8 mouse cellular contexts compared by ENCODE assay signal in the genomic region with DNA sequence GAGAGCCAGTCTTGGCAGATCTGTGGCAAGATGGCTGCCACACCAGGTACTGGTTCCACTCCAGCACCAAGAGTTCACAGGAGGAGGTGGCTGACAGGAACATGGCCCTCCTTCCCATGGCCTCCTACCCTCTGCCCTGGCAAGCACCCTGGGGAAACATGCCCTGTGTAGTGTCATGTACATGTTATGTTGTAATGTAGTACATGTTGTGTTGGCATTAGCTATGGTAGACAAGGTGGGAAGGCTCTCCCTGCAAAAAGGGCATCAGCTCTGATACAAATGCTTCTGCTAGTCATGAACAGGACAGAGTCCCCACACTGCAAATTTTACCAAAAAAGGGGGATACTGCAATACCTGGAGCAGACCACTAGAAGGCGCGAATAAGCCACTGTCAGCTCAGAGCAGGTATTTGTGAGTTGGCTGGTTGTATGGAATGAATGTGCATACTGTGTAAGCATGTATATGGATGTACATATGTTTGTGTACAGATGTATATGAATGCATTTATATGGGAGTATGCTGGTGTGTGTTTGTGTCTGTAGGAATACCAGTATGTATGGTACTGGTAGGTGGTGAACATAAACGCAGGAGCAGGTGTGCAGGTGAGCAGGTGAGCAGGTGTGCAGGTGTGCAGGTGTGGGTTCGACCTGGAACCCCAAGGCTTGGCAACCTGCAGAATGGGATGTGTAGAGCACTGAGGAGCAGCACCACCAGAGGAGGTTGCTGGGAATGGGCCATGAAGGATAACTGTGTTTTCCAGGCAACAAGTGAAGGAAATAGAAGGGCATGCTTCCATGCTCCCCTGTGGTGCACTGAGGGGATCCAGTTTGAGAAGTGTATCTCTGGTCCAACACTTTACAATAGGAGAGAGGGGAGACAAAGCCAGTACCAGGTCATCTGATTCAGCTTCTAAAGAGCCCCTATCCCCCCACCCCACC. TPM values are rescaled to one million over a fixed set of nuclear protein-coding genes. Genes with fewer than 3 reads are reported as not detected.
DNase-seq lines count a peak whose midpoint lies in the region; ATAC-seq and TF ChIP-seq lines count a peak whose summit lies in the region.

No protein-coding gene starts in this region.

- no peaks in the 10 kb centered on the region for H3K9me3 ChIP-seq in heart, postnatal 0 days (replicated peaks; ENCODE audit: control insufficient read depth, low read length)
- H3K9me3 ChIP-seq in intestine, embryonic 16.5 days (ENCODE audit: control insufficient read depth, low read length): no peaks in the 10 kb centered on the region

- intact Hi-C loops in left cerebral cortex, postnatal 25 days (cut with DNase I): loop anchor here (1.0 to 2.0 kb wide), 2 partner anchors 46 to 118 kb away; no protein-coding TSS in a partner anchor

- DNase-seq in heart, postnatal 0 days (ENCODE audit: low spot score): peak; percentile 53
- DNase-seq in heart, adult 11 months: no peak
- DNase-seq in CD4-positive helper T cell, adult 2 months (ENCODE audit: low read depth, low spot score): peak; percentile 56
- peak; percentile 20 for DNase-seq in adrenal gland, postnatal 25 days
- DNase-seq in left cerebral cortex, postnatal 25 days (ENCODE audit: low spot score in 2 of 2): peak; percentile 38 to 59
- peak; percentile 63 for DNase-seq in retina, postnatal 1 day

- H3K9ac ChIP-seq in heart, postnatal 0 days (replicated peaks; ENCODE audit: low read depth, low read length): no peak overlapping the region
- H3K9ac ChIP-seq in intestine, embryonic 16.5 days (ENCODE audit: low read depth, low read length): no peak overlapping the region

- ATAC-seq in heart, postnatal 0 days (ENCODE audit: insufficient read depth, low read depth): no peak
- peak; percentile 44; the same call in 1 of the 2 replicates for ATAC-seq in erythroid progenitor cell, adult 5-6 weeks (replicated peaks; ENCODE audit: low FRiP score, poor library complexity, severe bottlenecking)
- ATAC-seq in intestine, embryonic 16.5 days: no peak

- no peak overlapping the region for H3K4me2 ChIP-seq in heart, postnatal 0 days (ENCODE audit: low read depth, low read length)
- H3K4me2 ChIP-seq in intestine, embryonic 16.5 days (ENCODE audit: low read depth, low read length): no peak overlapping the region

- H3K4me3 ChIP-seq in heart, postnatal 0 days (ENCODE audit: low read depth, low read length): no peak overlapping the region
- H3K4me3 ChIP-seq in intestine, embryonic 16.5 days (ENCODE audit: low read length): no peak overlapping the region

- 24% methylated on average over 4 of the region's 4 CpGs for WGBS in heart, postnatal 0 days
- 32% methylated on average over 4 of the region's 4 CpGs for WGBS in intestine, embryonic 16.5 days

- H3K4me1 ChIP-seq in heart, postnatal 0 days (ENCODE audit: control insufficient read depth, insufficient read depth): peaks cover 14% of the 10 kb centered on the region
- H3K4me1 ChIP-seq in intestine, embryonic 16.5 days (ENCODE audit: control insufficient read depth, insufficient read depth, low read length): peaks cover 14% of the 10 kb centered on the region

- TF ChIP-seq EP300 in heart, postnatal 0 days (IDR thresholded peaks at IDR 0.05; ENCODE audit: low read depth): no peak

- H3K27ac ChIP-seq in heart, postnatal 0 days (ENCODE audit: low read depth): no peak overlapping the region
- H3K27ac ChIP-seq in intestine, embryonic 16.5 days (ENCODE audit: low read length): no peak overlapping the region

- no peaks in the 10 kb centered on the region for H3K36me3 ChIP-seq in heart, postnatal 0 days (replicated peaks; ENCODE audit: control insufficient read depth, insufficient read depth, low read length)
- no peaks in the 10 kb centered on the region for H3K36me3 ChIP-seq in intestine, embryonic 16.5 days (ENCODE audit: control insufficient read depth, insufficient read depth, low read length)

- 0 out of 2 replicates have a peak, but pooled peaks cover 3% of the 10 kb centered on the region for H3K27me3 ChIP-seq in heart, postnatal 0 days (ENCODE audit: control insufficient read depth, insufficient read depth, low read length)
- H3K27me3 ChIP-seq in intestine, embryonic 16.5 days (replicated peaks; ENCODE audit: control insufficient read depth, insufficient read depth, low read length): no peaks in the 10 kb centered on the region

- peak; percentile 84 for TF ChIP-seq CTCF in heart, postnatal 0 days (IDR thresholded peaks at IDR 0.05; ENCODE audit: low read depth)

RNA-seq across cellular contexts. Expression of a gene that starts 2.9 kb away (rescaled TPM):
- 99.4 and 120 TPM in 2 replicates for total RNA-seq in heart, postnatal 0 days (2014; rRNA removed; ENCODE audit: low replicate concordance)
- 119 and 120 TPM in 2 replicates for polyA plus RNA-seq in heart, postnatal 0 days (2015; fragmentation: Nextera tagmentation; extraction: Ambion mirVana)
- total RNA-seq in adrenal gland, postnatal 25 days (2021): 36.5 and 40.0 TPM in 2 replicates
- 1,305 and 1,318 TPM in 2 replicates for total RNA-seq in erythroid progenitor cell, adult 5-6 weeks (2015; ENCODE audit: low replicate concordance)
- 1,008 and 1,122 TPM in 2 replicates for total RNA-seq in erythroid progenitor cell, adult 5-6 weeks (2017; ENCODE audit: low replicate concordance)
- 10 to 100 TPM; 59.1 to 68.2 TPM for total RNA-seq in left cerebral cortex, postnatal 25 days (2021)
- 75.8 and 80.1 TPM in 2 replicates for polyA plus RNA-seq in intestine, embryonic 16.5 days (2015; fragmentation: Nextera tagmentation; extraction: Ambion mirVana)

RNA-seq across cellular contexts. Expression of a gene that starts 41.3 kb away (rescaled TPM):
- 8.9 and 12.7 TPM in 2 replicates for total RNA-seq in heart, postnatal 0 days (2014; rRNA removed; ENCODE audit: low replicate concordance)
- polyA plus RNA-seq in heart, postnatal 0 days (2015; fragmentation: Nextera tagmentation; extraction: Ambion mirVana): 5.7 TPM in 2 replicates
- 30.2 and 37.1 TPM in 2 replicates for total RNA-seq in adrenal gland, postnatal 25 days (2021)
- total RNA-seq in erythroid progenitor cell, adult 5-6 weeks (2015; ENCODE audit: low replicate concordance): 18.9 and 31.4 TPM in 2 replicates
- total RNA-seq in erythroid progenitor cell, adult 5-6 weeks (2017; ENCODE audit: low replicate concordance): 67.6 and 93.3 TPM in 2 replicates
- 100 to 1,000 TPM; 148 to 162 TPM for total RNA-seq in left cerebral cortex, postnatal 25 days (2021)
- 3.3 and 4.2 TPM in 2 replicates for polyA plus RNA-seq in intestine, embryonic 16.5 days (2015; fragmentation: Nextera tagmentation; extraction: Ambion mirVana)
